Mouse (Mus musculus): Measurements from ENCODE around the gene Ttn.
"Not testable (repeated sequence)": the region's sequence is repeated elsewhere in the genome, so short reads cannot be mapped to it uniquely, and the experiment has no call there.

Gene Ttn

GRCm38 (mm10) chr2:76982391-76983145, at the start of gene Ttn:
Ttn (minus strand) TSS chr2:76982547.
- DNase-seq: no peak

- no peak for DNase-seq
These were observed 38.3 kb upstream of the Ttn start for GRCm38 (mm10) chr2:77020649-77021048.

GRCm38 (mm10) chr2:77017735-77018134, 35.4 kb upstream of the Ttn start:
- no peak for DNase-seq

GRCm38 (mm10) chr2:77013449-77013848, 31.1 kb upstream of the Ttn start:
- not testable (repeated sequence) for DNase-seq

GRCm38 (mm10) chr2:77011981-77012380, 29.6 kb upstream of the Ttn start:
- no peak for DNase-seq

GRCm38 (mm10) chr2:77007015-77007414, 24.7 kb upstream of the Ttn start:
- no peak for DNase-seq

- no peak for DNase-seq
These were observed 20.8 kb upstream of the Ttn start for GRCm38 (mm10) chr2:77003148-77003547.

- no peak for DNase-seq
These were observed 16.0 kb upstream of the Ttn start for GRCm38 (mm10) chr2:76998351-76998750.

- no peak for DNase-seq
These were observed 10.3 kb upstream of the Ttn start for GRCm38 (mm10) chr2:76992493-76993201.

- no peak for DNase-seq
These were observed 5.0 kb upstream of the Ttn start for GRCm38 (mm10) chr2:76987317-76987716.

GRCm38 (mm10) chr2:76984384-76984783, 2.0 kb upstream of the Ttn start:
- no peak for DNase-seq

GRCm38 (mm10) chr2:76983601-76984000, 1.3 kb upstream of the Ttn start:
- no peak for DNase-seq

GRCm38 (mm10) chr2:76981717-76982116, 630 bp downstream of the Ttn start:
- DNase-seq: no peak

GRCm38 (mm10) chr2:76980146-76980545, 2.2 kb downstream of the Ttn start:
- no peak for DNase-seq

- no peak for DNase-seq
These were observed 4.7 kb downstream of the Ttn start for GRCm38 (mm10) chr2:76977650-76978049.

- no peak for DNase-seq
These were observed 10.3 kb downstream of the Ttn start for GRCm38 (mm10) chr2:76972051-76972450.

GRCm38 (mm10) chr2:76971069-76971468, 11.3 kb downstream of the Ttn start:
- DNase-seq: no peak

- no peak for DNase-seq
These were observed 11.7 kb downstream of the Ttn start for GRCm38 (mm10) chr2:76970669-76971068.

- no peak for DNase-seq
These were observed 12.1 kb downstream of the Ttn start for GRCm38 (mm10) chr2:76970204-76970603.

GRCm38 (mm10) chr2:76969637-76970036, 12.7 kb downstream of the Ttn start:
- no peak for DNase-seq

GRCm38 (mm10) chr2:76968919-76969318, 13.4 kb downstream of the Ttn start:
- DNase-seq: peak; percentile 85

- DNase-seq: no peak
These were observed 15.8 kb downstream of the Ttn start for GRCm38 (mm10) chr2:76966582-76966981.

GRCm38 (mm10) chr2:76966013-76966412, 16.3 kb downstream of the Ttn start:
- DNase-seq: no peak

- no peak for DNase-seq
These were observed 16.8 kb downstream of the Ttn start for GRCm38 (mm10) chr2:76965542-76965941.

Data from right cerebral cortex, postnatal 4 days (tissue).